Mouse (Mus musculus): ENCODE results near the gene Olfr1101.

DNA sequence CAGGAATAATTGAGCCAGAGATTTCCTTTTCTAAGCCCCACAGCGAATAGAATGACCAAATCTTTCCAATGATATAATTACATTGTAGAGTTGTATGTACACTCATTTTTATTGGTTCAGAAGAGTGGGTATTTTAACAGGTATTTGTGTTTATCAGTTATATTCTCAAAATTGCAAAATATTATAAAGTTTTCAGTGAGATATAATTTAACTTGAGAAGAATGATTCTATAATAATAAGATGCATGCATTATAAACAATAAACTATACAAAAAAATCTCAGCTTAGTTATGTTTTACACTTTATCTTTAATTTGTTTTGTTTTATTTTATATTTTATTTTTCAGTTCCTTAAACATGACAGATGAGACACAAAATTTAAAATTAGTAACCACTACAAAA, 30.4 kb downstream of the Olfr1101 start, which contains the start of gene Olfr1099:
- TF ChIP-seq CTCF (IDR thresholded peaks at IDR 0.05; ENCODE audit: control insufficient read depth, insufficient read depth, insufficient replicate concordance, low read depth, low read length) (no peak), POLR2A (IDR thresholded peaks at IDR 0.05; ENCODE audit: control insufficient read depth, low read depth, low read length) (no peak)

Measured in testis, adult 2 months (tissue).